Mouse (Mus musculus): ENCODE results near the gene St6galnac3. TPM values are rescaled to one million over a fixed set of nuclear protein-coding genes. Genes with fewer than 3 reads are reported as not detected.

Gene St6galnac3
- polyA plus RNA-seq (2012; rRNA removed) = 13.2 and 34.2 TPM in 2 replicates

DNA sequence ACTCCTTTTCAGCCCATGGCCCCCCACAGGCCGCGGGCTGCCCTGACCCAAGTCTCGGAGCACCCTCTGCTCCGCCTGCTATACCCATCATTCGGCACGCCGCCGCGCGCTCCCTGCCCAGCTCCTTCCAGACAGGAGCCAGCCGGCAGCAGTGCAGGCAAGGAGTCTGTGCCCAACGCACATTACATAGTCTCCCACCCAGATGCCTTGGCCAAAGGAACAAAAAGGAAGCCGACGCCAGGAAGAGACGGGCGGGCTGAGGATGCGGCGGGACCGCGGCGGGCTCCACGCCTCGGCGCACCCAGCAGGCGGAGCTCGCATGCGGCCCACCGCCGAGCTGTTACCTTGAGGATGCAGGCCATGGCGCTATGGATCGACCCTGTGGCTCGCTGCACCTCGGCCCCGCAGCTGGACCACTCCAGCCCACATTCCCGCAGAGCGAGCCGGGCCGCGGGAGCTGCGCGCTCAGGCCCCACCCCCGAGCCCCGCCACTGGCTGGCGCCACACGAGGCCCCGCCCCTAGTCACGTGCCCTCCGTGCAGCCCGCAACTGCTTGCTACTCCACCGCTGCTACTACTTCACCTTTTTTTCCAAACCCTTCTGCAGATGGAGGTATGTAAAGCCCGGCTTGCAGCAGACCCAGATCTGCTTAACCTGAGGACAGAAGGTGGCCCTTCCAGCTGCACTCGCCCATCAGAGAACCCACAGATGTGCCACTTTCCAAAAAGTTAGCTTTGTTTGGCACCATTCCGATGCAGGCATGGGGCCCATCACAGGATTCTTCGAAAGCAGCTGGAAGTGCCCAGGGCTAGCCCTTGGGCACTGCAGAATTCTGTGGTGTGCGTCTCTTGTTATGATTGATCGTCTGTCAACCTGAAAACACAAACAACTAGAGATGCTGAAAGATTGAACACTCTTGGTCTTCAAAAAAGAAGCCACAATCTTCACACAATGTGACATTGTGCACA, at the start of gene St6galnac3:
TSS of gene St6galnac3 (minus strand) at position 474 of the 968 bp plus-strand sequence.

Other genes with a start within 250 kb of the St6galnac3 start
- 0.29 and 0.61 TPM in 2 replicates for gene Asb17, start 119.0 kb upstream of the St6galnac3 start, polyA plus RNA-seq (2012; rRNA removed)
- gene Msh4, start 181.0 kb upstream of the St6galnac3 start, polyA plus RNA-seq (2012; rRNA removed) = 0.06 and 0.10 TPM in 2 replicates
- 113 and 121 TPM in 2 replicates for gene Rabggtb, start 187.8 kb upstream of the St6galnac3 start, polyA plus RNA-seq (2012; rRNA removed)
- gene Acadm, start 219.5 kb upstream of the St6galnac3 start, polyA plus RNA-seq (2012; rRNA removed) = 66.9 and 165 TPM in 2 replicates
- gene Slc44a5, start 248.3 kb upstream of the St6galnac3 start, polyA plus RNA-seq (2012; rRNA removed) = 5.2 and 7.1 TPM in 2 replicates

Data from central nervous system, embryonic 11.5 days (tissue).